Comparison of ENCODE assay signal across 8 mouse cellular contexts in genomic region chr2:180227262-180228059, GRCm38 (mm10). TPM values are rescaled to one million over a fixed set of nuclear protein-coding genes. Genes with fewer than 3 reads are reported as not detected.
A peak's percentile ranks its signal among the peaks of the same experiment; 100 is the strongest.
DNase-seq lines count a peak whose midpoint lies in the region; ATAC-seq and TF ChIP-seq lines count a peak whose summit lies in the region.

No protein-coding gene starts in this region.

- peak overlapping the region; percentile 1 to 48; a peak in 1 of 4 replicates for H3K4me3 ChIP-seq in MEL (ENCODE audit: control insufficient read depth in 1 of 2, insufficient read depth in 1 of 2, low read depth in 2 of 2, low read length in 2 of 2)
- H3K4me3 ChIP-seq in embryonic facial prominence, embryonic 12.5 days, result peak overlapping the region; percentile 14
- H3K4me3 ChIP-seq in heart, embryonic 13.5 days, result peak overlapping the region; percentile 13
- H3K4me3 ChIP-seq in kidney, postnatal 0 days (replicated peaks; ENCODE audit: low read depth, low read length), result no peak overlapping the region
- H3K4me3 ChIP-seq in stomach, embryonic 14.5 days (ENCODE audit: low read depth, low read length), result 0 out of 2 replicates have a peak overlapping the region, but pooled peaks have one; percentile 3

- no peak overlapping the region for H3K27ac ChIP-seq in MEL (ENCODE audit: control insufficient read depth, low read depth, low read length)
- peak overlapping the region; percentile 50; the same call in 1 of the 2 replicates for H3K27ac ChIP-seq in embryonic facial prominence, embryonic 12.5 days
- peak overlapping the region; percentile 73 for H3K27ac ChIP-seq in heart, embryonic 13.5 days (replicated peaks)
- peak overlapping the region; percentile 72 for H3K27ac ChIP-seq in kidney, postnatal 0 days
- no peak overlapping the region; the same call in 1 of the 2 replicates for H3K27ac ChIP-seq in stomach, embryonic 14.5 days (ENCODE audit: low read length)

- TF ChIP-seq RAD21 in MEL (IDR thresholded peaks at IDR 0.05; ENCODE audit: low read depth, low read length), result no peak

- TF ChIP-seq CTCF in MEL (IDR thresholded peaks at IDR 0.05 in 2 of 3, conservative IDR thresholded peaks at IDR 0.05 in 1 of 3; ENCODE audit: control insufficient read depth in 1 of 3, insufficient read depth in 1 of 3, low read depth in 2 of 3, low read length in 3 of 3, poor library complexity in 1 of 3, severe bottlenecking in 1 of 3), result peak; percentile 48 to 61 (median 54)
- peak; percentile 80 for TF ChIP-seq CTCF in kidney, postnatal 0 days (IDR thresholded peaks at IDR 0.05; ENCODE audit: low read depth)

- H3K9me3 ChIP-seq in MEL (replicated peaks; ENCODE audit: insufficient read depth, low read length), result no peaks in the 10 kb centered on the region
- no peaks in the 10 kb centered on the region for H3K9me3 ChIP-seq in embryonic facial prominence, embryonic 12.5 days
- H3K9me3 ChIP-seq in heart, embryonic 13.5 days, result no peaks in the 10 kb centered on the region
- no peaks in the 10 kb centered on the region for H3K9me3 ChIP-seq in kidney, postnatal 0 days (replicated peaks; ENCODE audit: low read length)
- no peaks in the 10 kb centered on the region for H3K9me3 ChIP-seq in stomach, embryonic 14.5 days (ENCODE audit: control insufficient read depth, low read depth, low read length)

- H3K4me1 ChIP-seq in MEL (ENCODE audit: control insufficient read depth in 1 of 2, insufficient read depth in 2 of 2, low read length in 2 of 2), result peaks cover 0 to 16% of the 10 kb centered on the region in 2 experiments; a peak in 1 of 4 replicates
- H3K4me1 ChIP-seq in embryonic facial prominence, embryonic 12.5 days, result peaks cover 34% of the 10 kb centered on the region
- H3K4me1 ChIP-seq in heart, embryonic 13.5 days, result peaks cover 73% of the 10 kb centered on the region
- peaks cover 24% of the 10 kb centered on the region for H3K4me1 ChIP-seq in kidney, postnatal 0 days (replicated peaks; ENCODE audit: insufficient read depth, low read length)
- peaks cover 40% of the 10 kb centered on the region for H3K4me1 ChIP-seq in stomach, embryonic 14.5 days (ENCODE audit: control insufficient read depth, insufficient read depth, low read length)

- no peak for TF ChIP-seq EP300 in MEL (IDR thresholded peaks at IDR 0.05; ENCODE audit: low read depth in 1 of 2, low read length in 2 of 2)

- H3K4me2 ChIP-seq in embryonic facial prominence, embryonic 12.5 days (replicated peaks), result peak overlapping the region; percentile 41
- peak overlapping the region; percentile 55 for H3K4me2 ChIP-seq in heart, embryonic 13.5 days
- peak overlapping the region; percentile 49 for H3K4me2 ChIP-seq in kidney, postnatal 0 days (ENCODE audit: low read length)
- H3K4me2 ChIP-seq in stomach, embryonic 14.5 days (replicated peaks; ENCODE audit: low read depth, low read length), result peak overlapping the region; percentile 36; the same call in 1 of the 2 replicates

- WGBS in embryonic facial prominence, embryonic 12.5 days, result under 1% methylated on average over 21 of the region's 21 CpGs
- WGBS in heart, embryonic 13.5 days, result 3% methylated on average over 21 of the region's 21 CpGs
- 3% methylated on average over 21 of the region's 21 CpGs for WGBS in kidney, postnatal 0 days
- 1% methylated on average over 21 of the region's 21 CpGs for whole genome bisulfite sequencing in stomach, embryonic 14.5 days

- no peak overlapping the region; the same call in 1 of the 2 replicates for H3K9ac ChIP-seq in MEL (ENCODE audit: control insufficient read depth, low read depth, low read length, poor library complexity, severe bottlenecking)
- H3K9ac ChIP-seq in embryonic facial prominence, embryonic 12.5 days, result peak overlapping the region; percentile 33
- H3K9ac ChIP-seq in heart, embryonic 13.5 days, result peak overlapping the region; percentile 33; the same call in 1 of the 2 replicates
- H3K9ac ChIP-seq in kidney, postnatal 0 days (ENCODE audit: low read depth, low read length), result peak overlapping the region; percentile 24; the same call in 1 of the 2 replicates
- H3K9ac ChIP-seq in stomach, embryonic 14.5 days (replicated peaks; ENCODE audit: low read depth, low read length), result no peak overlapping the region

- no peaks in the 10 kb centered on the region for H3K27me3 ChIP-seq in MEL (ENCODE audit: control insufficient read depth in 1 of 2, insufficient read depth in 2 of 2, low read length in 2 of 2)
- H3K27me3 ChIP-seq in embryonic facial prominence, embryonic 12.5 days, result peaks cover 43% of the 10 kb centered on the region
- H3K27me3 ChIP-seq in heart, embryonic 13.5 days (replicated peaks), result peaks cover 35% of the 10 kb centered on the region
- no peaks in the 10 kb centered on the region for H3K27me3 ChIP-seq in kidney, postnatal 0 days (ENCODE audit: insufficient read depth, low read length)
- no peaks in the 10 kb centered on the region for H3K27me3 ChIP-seq in stomach, embryonic 14.5 days (ENCODE audit: control insufficient read depth, insufficient read depth, low read length)

- H3K79me2 ChIP-seq in MEL (ENCODE audit: control insufficient read depth, insufficient read depth, low read length, poor library complexity), result peaks cover 1% of the 10 kb centered on the region; the same call in 1 of the 2 replicates

- peak; percentile 25; the same call in 1 of the 2 replicates for ATAC-seq in embryonic facial prominence, embryonic 12.5 days (ENCODE audit: insufficient number of reproducible peaks, insufficient read depth, low FRiP score, low TSS enrichment)
- ATAC-seq in heart, embryonic 13.5 days (ENCODE audit: extremely low read depth, insufficient number of reproducible peaks, low FRiP score, low TSS enrichment), result no peak
- ATAC-seq in kidney, postnatal 0 days (replicated peaks; ENCODE audit: low FRiP score, low read depth), result peak; percentile 44
- peak; percentile 70 for ATAC-seq in megakaryocyte, adult 5-6 weeks (ENCODE audit: poor library complexity, severe bottlenecking)
- ATAC-seq in stomach, embryonic 14.5 days (ENCODE audit: insufficient number of reproducible peaks, insufficient read depth, low FRiP score, low read depth), result peak; percentile 25

- DNase-seq in B cell, adult 2 months, result peak; percentile 62 to 65
- peak; percentile 26 for DNase-seq in MEL (ENCODE audit: low read depth, low spot score)
- peak; percentile 82 for DNase-seq in kidney, postnatal 0 days (ENCODE audit: low spot score)
- no peak for DNase-seq in ovary, postnatal 36 days (ENCODE audit: low spot score)

- no peak for TF ChIP-seq POLR2A in MEL (IDR thresholded peaks at IDR 0.05; ENCODE audit: control insufficient read depth in 1 of 2, insufficient read depth in 1 of 2, low read depth in 1 of 2, low read length in 2 of 2, poor library complexity in 1 of 2)

- no peaks in the 10 kb centered on the region; a peak in 1 of 4 replicates for H3K36me3 ChIP-seq in MEL (ENCODE audit: control insufficient read depth in 1 of 2, insufficient read depth in 2 of 2, low read length in 2 of 2)
- H3K36me3 ChIP-seq in embryonic facial prominence, embryonic 12.5 days, result no peaks in the 10 kb centered on the region
- H3K36me3 ChIP-seq in heart, embryonic 13.5 days, result no peaks in the 10 kb centered on the region
- no peaks in the 10 kb centered on the region for H3K36me3 ChIP-seq in kidney, postnatal 0 days (ENCODE audit: insufficient read depth, low read length)
- no peaks in the 10 kb centered on the region for H3K36me3 ChIP-seq in stomach, embryonic 14.5 days (ENCODE audit: control insufficient read depth, insufficient read depth, low read length)

RNA-seq across cellular contexts. Expression of gene Lama5, which starts 1.8 kb away (rescaled TPM):
- total RNA-seq in MEL (2012; rRNA removed), result 4.5 and 6.1 TPM in 2 replicates
- 10 to 100 TPM in 1 of 2 experiments, not detected in 1; 14.6 TPM for polyA plus RNA-seq in MEL (2012; ENCODE audit: insufficient read depth in 1 of 2, insufficient read length in 2 of 2, low read depth in 1 of 2, low replicate concordance in 2 of 2, missing spikeins in 1 of 2)
- polyA plus RNA-seq in embryonic facial prominence, embryonic 12.5 days (2016; fragmentation: Nextera tagmentation; extraction: Ambion mirVana), result 14.2 and 16.7 TPM in 2 replicates
- polyA plus RNA-seq in heart, embryonic 13.5 days (2015; fragmentation: Nextera tagmentation; extraction: Ambion mirVana), result 21.6 and 22.5 TPM in 2 replicates
- polyA plus RNA-seq in kidney, postnatal 0 days (2015; fragmentation: Nextera tagmentation; extraction: Ambion mirVana), result 48.6 and 62.4 TPM in 2 replicates
- 0.48 and 0.83 TPM in 2 replicates for total RNA-seq in megakaryocyte, adult 5-6 weeks (2015)
- total RNA-seq in megakaryocyte, adult 5-6 weeks (2017), result 0.18 and 4.0 TPM in 2 replicates
- 64.0 and 70.9 TPM in 2 replicates for polyA plus RNA-seq in stomach, embryonic 14.5 days (2014; fragmentation: Nextera tagmentation; extraction: Ambion mirVana)

RNA-seq across cellular contexts. Expression of gene Rps21, which starts 29.7 kb away (rescaled TPM):
- 4,335 and 4,916 TPM in 2 replicates for total RNA-seq in MEL (2012; rRNA removed)
- polyA plus RNA-seq in MEL (2012; ENCODE audit: insufficient read depth in 1 of 2, insufficient read length in 2 of 2, low read depth in 1 of 2, low replicate concordance in 2 of 2, missing spikeins in 1 of 2), result 1,000 to 10,000 TPM in 1 of 2 experiments, 100 to 1,000 TPM in 1; 995 to 1,182 TPM
- 523 and 574 TPM in 2 replicates for polyA plus RNA-seq in embryonic facial prominence, embryonic 12.5 days (2016; fragmentation: Nextera tagmentation; extraction: Ambion mirVana)
- 332 and 351 TPM in 2 replicates for polyA plus RNA-seq in heart, embryonic 13.5 days (2015; fragmentation: Nextera tagmentation; extraction: Ambion mirVana)
- 737 and 848 TPM in 2 replicates for polyA plus RNA-seq in kidney, postnatal 0 days (2015; fragmentation: Nextera tagmentation; extraction: Ambion mirVana)
- total RNA-seq in megakaryocyte, adult 5-6 weeks (2015), result 1,036 and 1,070 TPM in 2 replicates
- 1,935 and 2,289 TPM in 2 replicates for total RNA-seq in megakaryocyte, adult 5-6 weeks (2017)
- polyA plus RNA-seq in stomach, embryonic 14.5 days (2014; fragmentation: Nextera tagmentation; extraction: Ambion mirVana), result 734 and 745 TPM in 2 replicates

RNA-seq across cellular contexts. Expression of gene Cables2, which starts 45.8 kb away (rescaled TPM):
- total RNA-seq in MEL (2012; rRNA removed), result 9.3 and 10.7 TPM in 2 replicates
- polyA plus RNA-seq in MEL (2012; ENCODE audit: insufficient read depth in 1 of 2, insufficient read length in 2 of 2, low read depth in 1 of 2, low replicate concordance in 2 of 2, missing spikeins in 1 of 2), result 10 to 100 TPM in 1 of 2 experiments, not detected in 1; 16.7 TPM
- 21.2 and 23.5 TPM in 2 replicates for polyA plus RNA-seq in embryonic facial prominence, embryonic 12.5 days (2016; fragmentation: Nextera tagmentation; extraction: Ambion mirVana)
- 9.0 and 9.3 TPM in 2 replicates for polyA plus RNA-seq in heart, embryonic 13.5 days (2015; fragmentation: Nextera tagmentation; extraction: Ambion mirVana)
- polyA plus RNA-seq in kidney, postnatal 0 days (2015; fragmentation: Nextera tagmentation; extraction: Ambion mirVana), result 12.0 and 13.1 TPM in 2 replicates
- total RNA-seq in megakaryocyte, adult 5-6 weeks (2015), result 16.0 and 16.4 TPM in 2 replicates
- total RNA-seq in megakaryocyte, adult 5-6 weeks (2017), result 12.1 and 12.8 TPM in 2 replicates
- polyA plus RNA-seq in stomach, embryonic 14.5 days (2014; fragmentation: Nextera tagmentation; extraction: Ambion mirVana), result 15.5 and 20.4 TPM in 2 replicates

RNA-seq across cellular contexts. Expression of gene Adrm1, which starts 56.2 kb away (rescaled TPM):
- 287 and 295 TPM in 2 replicates for total RNA-seq in MEL (2012; rRNA removed)
- 100 to 1,000 TPM in 1 of 2 experiments, not detected in 1; 312 TPM for polyA plus RNA-seq in MEL (2012; ENCODE audit: insufficient read depth in 1 of 2, insufficient read length in 2 of 2, low read depth in 1 of 2, low replicate concordance in 2 of 2, missing spikeins in 1 of 2)
- polyA plus RNA-seq in embryonic facial prominence, embryonic 12.5 days (2016; fragmentation: Nextera tagmentation; extraction: Ambion mirVana), result 202 and 204 TPM in 2 replicates
- polyA plus RNA-seq in heart, embryonic 13.5 days (2015; fragmentation: Nextera tagmentation; extraction: Ambion mirVana), result 150 and 155 TPM in 2 replicates
- 170 and 185 TPM in 2 replicates for polyA plus RNA-seq in kidney, postnatal 0 days (2015; fragmentation: Nextera tagmentation; extraction: Ambion mirVana)
- 55.7 and 58.0 TPM in 2 replicates for total RNA-seq in megakaryocyte, adult 5-6 weeks (2015)
- total RNA-seq in megakaryocyte, adult 5-6 weeks (2017), result 32.0 and 39.1 TPM in 2 replicates
- 134 and 138 TPM in 2 replicates for polyA plus RNA-seq in stomach, embryonic 14.5 days (2014; fragmentation: Nextera tagmentation; extraction: Ambion mirVana)

Comparison
In these comparisons a context has a peak if more than half of its experiments do, and no peak if none do; other contexts are left out.
1. H3K27ac ChIP-seq: peak in embryonic facial prominence, embryonic 12.5 days (single experiment), heart, embryonic 13.5 days (single experiment) and kidney, postnatal 0 days (single experiment); none in MEL (single experiment) and stomach, embryonic 14.5 days (single experiment).
2. H3K9ac ChIP-seq: peak in embryonic facial prominence, embryonic 12.5 days (single experiment), heart, embryonic 13.5 days (single experiment) and kidney, postnatal 0 days (single experiment); none in MEL (single experiment) and stomach, embryonic 14.5 days (single experiment).
3. Peak in every context shown above with its lines, with median percentiles within 50 percentile points of each other: H3K4me2 ChIP-seq.